Mouse (Mus musculus) adrenal gland, postnatal 25 days (tissue): ENCODE data around the gene Gspt1. TPM values are rescaled to one million over a fixed set of nuclear protein-coding genes. Genes with fewer than 3 reads are reported as not detected.

ENCODE experiments used
- DNase-seq: peaks from one replicate; pipeline ENCODE4 v3.0.0; 2021; ENCODE audit warnings: mixed read lengths
- microRNA-seq, 2 experiments: library from miRNA; unstranded; fragments of <30 nt; microRNA quantifications; one replicate each; pipeline ENCODE4 v1.2.0; 2021
- total RNA-seq: library from RNA; stranded (reverse); gene quantifications from 2 replicates; pipeline ENCODE4 v1.2.3, GENCODE M21; 2021

Gene Gspt1
- total RNA-seq, 1 experiment from 2014 or later, result 131 TPM

GRCm38 (mm10) chr16:11202571-11203554 lies 51.3 kb downstream of the Gspt1 start, which contains the start of gene Rsl1d1:
TSS of gene Rsl1d1 (minus strand) at chr16:11203331.
- DNase-seq, result peak; percentile 91

- DNase-seq, result no peak
Observed at GRCm38 (mm10) chr16:11201740-11202394, 52.3 kb downstream of the Gspt1 start.

- DNase-seq, result no peak
Observed at GRCm38 (mm10) chr16:11200247-11200646, 53.9 kb downstream of the Gspt1 start.

GRCm38 (mm10) chr16:11198467-11198866 lies 55.7 kb downstream of the Gspt1 start:
- no peak for DNase-seq

GRCm38 (mm10) chr16:11197052-11197451 lies 57.1 kb downstream of the Gspt1 start:
- no peak for DNase-seq

GRCm38 (mm10) chr16:11193231-11193630 lies 60.9 kb downstream of the Gspt1 start:
- DNase-seq, result no peak

- DNase-seq, result no peak
Observed at GRCm38 (mm10) chr16:11190150-11190549, 64.0 kb downstream of the Gspt1 start.

- DNase-seq, result no peak
Observed at GRCm38 (mm10) chr16:11177404-11177803, 76.7 kb downstream of the Gspt1 start.

- no peak for DNase-seq
Observed at GRCm38 (mm10) chr16:11176884-11177244, 77.3 kb downstream of the Gspt1 start.

GRCm38 (mm10) chr16:11176208-11176883 lies 77.8 kb downstream of the Gspt1 start, which contains the start of gene Zc3h7a:
TSS of gene Zc3h7a (minus strand) at chr16:11176393.
- DNase-seq, result peak; percentile 93

- DNase-seq, result peak; percentile 64
Observed at GRCm38 (mm10) chr16:11175489-11176207, 78.5 kb downstream of the Gspt1 start.

- DNase-seq, result no peak
Observed at GRCm38 (mm10) chr16:11175100-11175488, 79.0 kb downstream of the Gspt1 start.

GRCm38 (mm10) chr16:11174671-11175081 lies 79.4 kb downstream of the Gspt1 start:
- DNase-seq, result peak; percentile 43

GRCm38 (mm10) chr16:11171679-11172078 lies 82.4 kb downstream of the Gspt1 start:
- DNase-seq, result no peak

Small RNAs within 50 kb of the gene (microRNA-seq; reads per million reads assigned to microRNA genes)
- gene Mir1945, result 5.8 to 7.1 reads per million in 2 experiments

Other genes with a start within 250 kb of the Gspt1 start
- 12.5 and 16.7 TPM in 2 replicates for gene Snn, start 193.4 kb downstream of the Gspt1 start, total RNA-seq
- gene Litaf, start 188.2 kb downstream of the Gspt1 start, total RNA-seq, result 38.6 and 46.5 TPM in 2 replicates
- 43.9 and 44.1 TPM in 2 replicates for gene Txndc11, start 119.7 kb downstream of the Gspt1 start, total RNA-seq
- 93.1 and 98.6 TPM in 2 replicates for gene Zc3h7a, start 77.9 kb downstream of the Gspt1 start, total RNA-seq
- 71.5 and 79.2 TPM in 2 replicates for gene Rsl1d1, start 51.0 kb downstream of the Gspt1 start, total RNA-seq
- not detected in 2 replicates for gene Tnfrsf17, start 59.5 kb upstream of the Gspt1 start, total RNA-seq
- 16.1 and 20.7 TPM in 2 replicates for gene Snx29, start 68.6 kb upstream of the Gspt1 start, total RNA-seq